Mouse (Mus musculus): ENCODE measurements around the gene Meltf.

The Meltf gene

GRCm38 (mm10) chr16:31878573-31879257 is at the start of gene Meltf:
Gene Meltf, plus strand, starts transcription at chr16:31878810.
- peak; percentile 30 for DNase-seq (ENCODE audit: low spot score)

GRCm38 (mm10) chr16:31830726-31831125 is 47.9 kb upstream of the Meltf start:
- DNase-seq (ENCODE audit: low spot score), result no peak

DNA sequence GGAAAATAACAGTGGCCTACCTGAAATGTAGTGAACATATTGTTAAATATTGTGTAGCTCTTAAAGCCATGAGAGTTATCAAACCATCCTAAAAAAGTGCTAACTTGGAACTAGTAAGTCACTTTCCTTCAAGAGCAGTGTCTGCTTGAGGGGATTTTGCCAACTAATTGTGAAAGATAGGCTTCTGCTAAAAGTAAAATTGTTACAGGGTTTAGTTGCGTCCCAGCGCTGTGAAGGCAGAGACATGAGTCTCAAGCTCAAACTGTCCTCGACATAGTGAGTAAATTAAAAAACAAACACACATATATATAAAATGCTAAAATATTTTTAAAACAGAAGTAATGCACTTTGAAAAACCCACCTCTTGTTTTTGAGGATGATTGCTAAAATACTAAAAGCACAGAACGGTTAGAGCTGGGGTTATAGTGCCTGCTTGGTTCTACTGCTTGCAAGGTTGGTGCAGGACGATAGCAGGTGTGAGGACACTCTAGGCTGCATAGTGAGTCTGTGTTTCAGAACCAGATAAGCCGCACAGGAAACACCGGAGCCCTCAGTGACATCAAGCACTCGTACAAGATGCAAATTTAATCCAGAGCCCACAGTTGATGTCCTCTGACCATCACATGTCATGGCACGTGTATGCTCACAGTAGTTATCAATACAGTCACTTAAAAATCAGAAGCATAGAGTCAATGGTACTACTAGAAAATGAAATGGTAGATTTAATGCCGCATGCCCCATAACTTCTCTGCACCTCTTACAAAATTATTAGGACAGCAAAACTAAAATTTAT is 45.8 kb upstream of the Meltf start:
- DNase-seq (ENCODE audit: low spot score), result no peak

GRCm38 (mm10) chr16:31834011-31834584 is 44.5 kb upstream of the Meltf start:
- DNase-seq (ENCODE audit: low spot score), result no peak

GRCm38 (mm10) chr16:31834662-31835318 is 43.8 kb upstream of the Meltf start:
- DNase-seq (ENCODE audit: low spot score), result no peak

DNA sequence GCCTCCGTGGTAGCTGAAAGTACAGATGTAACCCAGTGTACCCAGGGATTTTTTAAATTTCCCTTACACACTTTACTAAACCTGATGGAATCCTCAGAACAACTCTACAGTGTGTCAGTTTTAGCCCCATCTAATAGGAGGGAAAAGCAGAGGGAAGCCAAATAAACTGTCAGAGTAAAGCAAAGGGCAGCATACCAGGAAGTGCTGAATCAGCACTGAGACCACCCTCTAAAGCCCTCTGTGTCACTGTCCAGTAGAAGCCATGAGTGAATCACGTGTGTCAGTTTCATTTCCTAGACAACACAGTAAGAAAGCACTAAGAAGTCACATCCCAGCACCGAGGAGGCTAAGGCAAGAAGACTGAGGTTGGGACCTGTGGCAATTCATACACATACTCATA is 41.2 kb upstream of the Meltf start:
- no peak for DNase-seq (ENCODE audit: low spot score)

DNA sequence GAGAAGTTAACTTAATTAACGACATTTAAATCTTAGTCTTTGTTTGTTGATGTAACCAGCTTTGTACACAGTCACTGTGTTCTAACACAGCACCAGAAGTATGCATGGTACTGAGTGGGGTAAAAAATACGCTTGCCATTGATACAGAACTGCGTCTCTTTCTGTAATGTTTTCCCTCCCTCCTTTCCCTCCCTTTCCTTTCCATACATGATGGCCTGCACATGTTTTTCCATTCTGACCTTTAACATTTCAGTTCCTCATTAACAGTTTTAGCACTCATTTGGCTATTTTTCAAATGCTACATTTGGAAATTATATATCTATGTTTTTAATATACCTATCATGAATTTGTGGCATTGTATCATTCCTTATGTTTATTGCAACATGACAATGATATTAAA is 34.4 kb upstream of the Meltf start:
- no peak for DNase-seq (ENCODE audit: low spot score)

- no peak for DNase-seq (ENCODE audit: low spot score)
These were observed 31.8 kb upstream of the Meltf start for GRCm38 (mm10) chr16:31846763-31847162.

- DNase-seq (ENCODE audit: low spot score), result no peak
These were observed 14.7 kb upstream of the Meltf start for GRCm38 (mm10) chr16:31863920-31864319.

DNA sequence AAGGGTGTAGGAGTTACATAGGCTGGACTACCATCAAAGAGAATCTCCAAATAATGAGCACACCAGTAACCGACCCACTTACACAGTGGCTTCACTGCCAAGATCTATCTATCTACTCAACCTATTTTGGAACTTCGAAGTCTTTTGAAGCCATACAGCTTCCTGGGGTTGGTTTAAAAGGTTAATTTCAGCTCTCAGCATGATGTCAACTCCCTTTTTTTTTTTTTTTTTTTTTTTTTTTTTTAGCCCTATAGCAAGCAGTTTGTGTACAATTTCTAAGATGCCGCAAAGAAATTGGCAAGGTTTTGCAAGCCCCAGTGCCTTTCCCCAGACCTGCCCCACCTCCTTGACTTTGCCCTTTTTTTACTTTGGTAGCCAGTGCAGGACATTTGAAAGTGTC is 13.4 kb upstream of the Meltf start:
- DNase-seq (ENCODE audit: low spot score), result no peak

DNA sequence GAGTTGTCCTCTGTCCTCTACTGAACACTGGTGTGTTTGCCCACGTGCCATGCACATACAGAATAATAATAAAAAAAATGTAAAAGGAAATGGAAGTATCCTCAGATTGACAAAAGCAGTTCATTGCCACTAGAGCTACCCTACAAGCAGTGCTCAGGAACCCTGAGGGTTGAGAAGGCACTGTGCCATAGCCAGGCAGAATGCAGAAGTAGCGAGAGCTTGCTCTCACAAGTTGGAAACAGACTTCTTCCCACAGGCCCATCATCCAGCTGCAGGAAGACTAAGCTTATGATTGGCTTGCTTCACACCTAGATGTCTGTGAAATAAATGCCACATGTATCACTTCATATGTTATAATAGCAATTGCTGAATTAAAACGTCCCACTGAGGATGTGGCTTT is 11.7 kb upstream of the Meltf start:
- DNase-seq (ENCODE audit: low spot score), result no peak

GRCm38 (mm10) chr16:31867736-31868135 is 10.9 kb upstream of the Meltf start:
- no peak for DNase-seq (ENCODE audit: low spot score)

DNA sequence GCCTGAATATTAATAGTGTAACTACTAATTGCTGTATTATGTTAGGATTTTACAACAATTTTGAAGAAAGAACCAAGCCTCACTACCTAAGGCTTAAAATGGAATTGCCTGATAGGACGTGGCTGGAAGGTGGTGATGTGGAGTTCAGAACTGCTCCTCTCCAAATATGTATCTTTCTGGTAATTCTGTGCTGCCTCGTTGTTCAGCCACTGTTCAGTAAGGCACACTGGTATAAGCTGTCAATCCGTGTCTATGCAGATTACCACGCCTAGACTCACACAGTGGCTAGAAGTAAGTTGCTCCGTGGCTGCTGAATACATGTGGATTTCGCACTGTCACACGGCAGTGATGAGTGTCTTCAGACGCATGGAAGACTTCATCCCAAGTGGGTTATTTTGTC is 4.9 kb upstream of the Meltf start:
- DNase-seq (ENCODE audit: low spot score), result no peak

DNA sequence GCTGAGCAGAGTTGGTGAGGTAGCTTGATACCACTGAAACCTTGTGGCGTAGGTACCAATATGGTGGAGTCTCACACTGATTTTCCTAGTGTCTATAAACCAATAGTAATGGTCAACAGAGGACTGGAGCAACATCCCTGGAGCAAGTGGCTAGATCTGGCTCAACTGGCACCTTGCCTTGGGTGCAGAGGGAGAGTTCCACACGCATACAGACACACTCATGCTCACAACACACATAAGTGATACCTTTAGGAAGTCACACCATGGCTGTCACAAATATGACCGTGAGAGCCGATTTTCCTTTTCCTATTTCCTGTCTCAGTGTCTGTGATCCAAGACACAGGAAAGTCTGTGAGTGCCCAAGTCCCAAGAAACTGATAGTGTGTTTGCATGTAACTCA is 3.2 kb upstream of the Meltf start:
- DNase-seq (ENCODE audit: low spot score), result no peak

- DNase-seq (ENCODE audit: low spot score), result no peak
These were observed 2.2 kb upstream of the Meltf start for GRCm38 (mm10) chr16:31876386-31876785.

- DNase-seq (ENCODE audit: low spot score), result no peak
These were observed 558 bp upstream of the Meltf start for GRCm38 (mm10) chr16:31878052-31878451.

DNA sequence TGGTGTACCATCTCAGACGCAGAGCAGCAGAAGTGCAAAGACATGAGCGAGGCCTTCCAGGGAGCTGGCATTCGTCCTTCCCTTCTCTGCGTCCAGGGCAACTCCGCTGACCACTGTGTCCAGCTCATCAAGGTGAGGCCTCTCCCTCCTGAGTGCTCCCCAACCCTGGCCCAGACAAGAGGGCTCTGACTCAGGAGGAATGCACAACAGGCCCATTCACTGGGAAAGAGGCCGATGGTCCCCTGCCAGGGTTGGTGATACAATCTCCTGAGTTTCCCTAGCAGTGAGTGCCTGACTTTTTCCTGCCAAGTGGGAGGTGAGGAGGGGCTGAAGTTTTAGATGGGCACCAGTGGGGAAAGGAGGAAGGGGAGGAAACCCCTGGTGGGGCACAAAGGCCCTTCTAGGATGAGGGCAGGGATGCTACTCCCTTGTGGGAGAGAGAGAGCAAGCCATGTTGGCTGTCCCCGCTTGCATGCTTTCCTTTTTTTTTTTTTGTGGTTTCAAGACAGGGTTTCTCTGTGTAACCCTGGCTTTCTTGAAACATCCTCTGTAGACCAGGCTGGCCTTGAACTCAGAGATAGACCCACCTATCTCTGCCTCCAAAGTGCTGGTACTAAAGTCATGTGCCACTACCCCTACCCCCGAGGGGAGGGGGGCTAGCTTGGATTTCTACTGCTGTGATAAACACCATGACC is 1.7 kb downstream of the Meltf start:
- DNase-seq (ENCODE audit: low spot score), result no peak

DNA sequence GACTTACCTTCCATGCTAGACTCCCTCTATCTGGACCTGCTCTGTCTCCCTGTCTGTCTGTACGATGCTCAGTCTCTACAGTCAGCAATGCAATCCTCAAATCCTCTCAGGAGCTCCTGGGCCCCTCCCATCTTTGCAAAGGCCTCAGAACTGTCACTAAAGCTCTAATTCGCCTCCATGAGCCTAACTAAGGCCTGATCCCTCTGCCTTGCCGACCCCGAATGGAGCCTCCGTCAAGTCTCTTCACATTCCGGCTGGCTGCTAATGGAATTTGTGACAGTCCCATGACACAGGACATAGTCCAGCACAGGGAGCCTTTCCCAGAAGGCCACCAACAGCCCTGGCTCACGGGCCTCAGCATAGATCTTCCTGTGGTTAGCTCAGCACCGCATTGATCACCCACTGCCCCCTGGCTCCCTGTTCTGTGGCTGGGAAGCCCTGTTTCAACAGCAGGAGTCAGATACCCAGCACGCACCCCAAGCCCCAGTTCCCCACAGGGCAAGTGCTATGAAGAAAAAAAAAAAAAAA is 3.8 kb downstream of the Meltf start:
- DNase-seq (ENCODE audit: low spot score), result no peak

DNA sequence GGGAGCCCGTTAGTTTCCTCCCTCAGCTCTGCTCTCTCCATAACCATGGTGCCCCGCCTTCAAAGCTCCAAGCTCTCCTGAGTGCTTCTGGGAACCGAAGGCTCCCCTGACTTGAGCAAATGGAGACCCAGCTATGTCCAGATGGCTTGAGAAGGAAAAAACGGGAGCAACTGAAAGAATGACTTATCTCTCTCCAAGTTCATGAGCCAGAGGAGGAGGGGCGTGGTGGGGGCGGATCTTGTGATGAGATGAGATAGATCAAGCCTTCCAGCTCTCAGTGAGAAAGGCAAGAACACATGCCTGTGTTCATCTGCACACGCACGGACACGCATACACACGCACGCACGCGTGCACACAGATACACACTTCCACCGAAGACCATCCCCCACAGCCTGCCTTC is 4.7 kb downstream of the Meltf start:
- no peak for DNase-seq (ENCODE audit: low spot score)

- DNase-seq (ENCODE audit: low spot score), result no peak
These were observed 5.3 kb downstream of the Meltf start for GRCm38 (mm10) chr16:31883902-31884301.

GRCm38 (mm10) chr16:31890907-31891306 is 12.3 kb downstream of the Meltf start:
- no peak for DNase-seq (ENCODE audit: low spot score)
